Mouse (Mus musculus) olfactory bulb, adult 2 months (tissue): Measurements from ENCODE around the gene Rel.

Experiments
- CTCF ChIP-seq: fragments of 200-500 bp; IDR thresholded peaks from 2 replicates; pipeline ENCODE4 v1.5.1; 2012; ENCODE audit warnings: low read depth, mild to moderate bottlenecking, low read length, moderate library complexity; ENCODE audit not compliant: insufficient read depth
- POLR2A ChIP-seq: fragments of 200-500 bp; IDR thresholded peaks from 2 replicates; pipeline ENCODE4 v1.6.1; 2012; ENCODE audit warnings: mild to moderate bottlenecking, low read depth, low read length, moderate library complexity; ENCODE audit not compliant: insufficient read depth

GRCm38 (mm10) chr11:23767928-23768327 is 2.8 kb downstream of the Rel start:
- no peak for TF ChIP-seq POLR2A
- TF ChIP-seq CTCF, result no peak
